Mouse (Mus musculus): Measurements from ENCODE around the gene Ndufa12.

DNA sequence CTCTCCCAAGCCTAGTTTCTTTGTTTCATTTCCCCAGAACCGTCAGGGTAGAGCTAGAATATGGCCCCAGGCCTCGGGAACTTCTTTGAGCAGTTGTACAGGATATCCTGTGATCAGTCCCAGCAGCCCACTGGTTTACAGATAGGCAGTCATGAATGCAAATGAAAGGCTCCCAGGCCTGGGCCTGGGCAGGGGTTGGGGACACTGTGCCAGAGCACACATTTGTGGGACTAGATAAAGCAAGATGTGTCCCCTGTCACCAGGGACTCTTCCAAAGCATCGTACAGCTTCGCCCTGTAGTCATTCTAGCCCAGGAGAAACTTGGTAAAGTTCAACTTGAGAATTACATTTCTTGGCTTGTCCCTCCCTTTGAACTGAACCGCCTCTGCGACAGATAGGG is 39.6 kb upstream of the Ndufa12 start:
- no peak for TF ChIP-seq CTCF (IDR thresholded peaks at IDR 0.05; ENCODE audit: insufficient read depth, low read length)
- TF ChIP-seq POLR2A (IDR thresholded peaks at IDR 0.05; ENCODE audit: borderline replicate concordance, extremely low read depth, low read depth, low read length), result no peak

All from lung, adult 2 months (tissue).